Mouse (Mus musculus) kidney, embryonic 15.5 days (tissue): Measurements from ENCODE around the gene Zc3h12d. TPM values are rescaled to one million over a fixed set of nuclear protein-coding genes. Genes with fewer than 3 reads are reported as not detected.

Source experiments
- ATAC-seq: fragments of 200-750 bp; cut with Nextera tagmentation; replicated peaks from 2 replicates; pipeline ENCODE4 v1.8.0; 2017; ENCODE audit warnings: moderate TSS enrichment; ENCODE audit not compliant: low FRiP score
- H3K27ac ChIP-seq: fragments of 300-500 bp; sonication (generic); 2 replicates; pipeline ENCODE4 v1.5.1; 2015; ENCODE audit warnings: mild to moderate bottlenecking, inconsistent platforms
- H3K27me3 ChIP-seq: fragments of 300-500 bp; sonication (generic); 2 replicates; pipeline ENCODE4 v1.6.1; 2015; ENCODE audit warnings: inconsistent platforms
- H3K36me3 ChIP-seq: fragments of 300-500 bp; sonication (generic); 2 replicates; pipeline ENCODE4 v1.6.1; 2015; ENCODE audit warnings: inconsistent platforms
- H3K4me1 ChIP-seq: fragments of 300-500 bp; sonication (generic); 2 replicates; pipeline ENCODE4 v1.6.1; 2015; ENCODE audit warnings: inconsistent platforms
- H3K4me2 ChIP-seq: fragments of 300-500 bp; sonication (generic); 2 replicates; pipeline ENCODE4 v1.6.1; 2015; ENCODE audit warnings: moderate library complexity, mild to moderate bottlenecking, inconsistent platforms
- H3K4me3 ChIP-seq: fragments of 300-500 bp; sonication (generic); replicated peaks from 2 replicates; pipeline ENCODE4 v1.5.1; 2015; ENCODE audit warnings: mild to moderate bottlenecking, inconsistent platforms
- H3K9ac ChIP-seq: fragments of 300-500 bp; sonication (generic); 2 replicates; pipeline ENCODE4 v1.6.1; 2015; ENCODE audit warnings: mild to moderate bottlenecking, inconsistent platforms
- H3K9me3 ChIP-seq: fragments of 300-500 bp; sonication (generic); replicated peaks from 2 replicates; pipeline ENCODE4 v1.6.1; 2016; ENCODE audit warnings: inconsistent platforms
- WGBS: fragments of 180-500 bp; shearing (Covaris S2); methylation state at CpG from one replicate; pipeline ENCODE4 v1.1.7; 2015; ENCODE audit warnings: mixed read lengths; 5-methylcytosine and 5-hydroxymethylcytosine counted together
- polyA plus RNA-seq: library from polyadenylated mRNA; unstranded; fragments of >200 nt; fragmentation: Nextera tagmentation; extraction: Ambion mirVana; gene quantifications from 2 replicates; pipeline ENCODE4 v1.2.1, GENCODE M21; 2015

Gene Zc3h12d
- polyA plus RNA-seq, 1 experiment from 2014 or later = 0.14 TPM

- 70% methylated on average over 3 of the region's 3 CpGs for WGBS
- H3K27me3 ChIP-seq = peaks cover 8% of the 10 kb centered on the region
- H3K9ac ChIP-seq = no peak overlapping the region
- no peaks in the 10 kb centered on the region for H3K36me3 ChIP-seq
- H3K4me2 ChIP-seq = no peak overlapping the region
- no peak overlapping the region for H3K27ac ChIP-seq
- no peaks in the 10 kb centered on the region for H3K9me3 ChIP-seq
- no peak overlapping the region for H3K4me3 ChIP-seq
- no peaks in the 10 kb centered on the region for H3K4me1 ChIP-seq
- no peak for ATAC-seq
Measured at GRCm38 (mm10) chr10:7840785-7841184, 8.5 kb downstream of the Zc3h12d start.

GRCm38 (mm10) chr10:7841571-7842080, 9.4 kb downstream of the Zc3h12d start:
- no peaks in the 10 kb centered on the region for H3K9me3 ChIP-seq
- H3K4me1 ChIP-seq = no peaks in the 10 kb centered on the region
- H3K9ac ChIP-seq = no peak overlapping the region
- no peak for ATAC-seq
- H3K27me3 ChIP-seq = peaks cover 8% of the 10 kb centered on the region
- peak overlapping the region; percentile 10; the same call in 1 of the 2 replicates for H3K4me2 ChIP-seq
- no peak overlapping the region for H3K27ac ChIP-seq
- H3K36me3 ChIP-seq = no peaks in the 10 kb centered on the region
- 65% methylated on average over 14 of the region's 14 CpGs for WGBS
- no peak overlapping the region for H3K4me3 ChIP-seq

GRCm38 (mm10) chr10:7843181-7843580, 10.9 kb downstream of the Zc3h12d start:
- Histone ChIP-seq H3K36me3 (no peaks in the 10 kb centered on the region), H3K4me3 (no peak overlapping the region), H3K9me3 (no peaks in the 10 kb centered on the region), H3K9ac (no peak overlapping the region), H3K4me1 (no peaks in the 10 kb centered on the region), H3K4me2 (no peak overlapping the region), H3K27me3 (peaks cover 8% of the 10 kb centered on the region), H3K27ac (no peak overlapping the region)
- no peak for ATAC-seq
- WGBS = 89% methylated on average over 4 of the region's 4 CpGs

GRCm38 (mm10) chr10:7844161-7844560, 11.9 kb downstream of the Zc3h12d start:
- H3K27ac ChIP-seq = no peak overlapping the region
- no peaks in the 10 kb centered on the region for H3K36me3 ChIP-seq
- peaks cover 8% of the 10 kb centered on the region for H3K27me3 ChIP-seq
- H3K9me3 ChIP-seq = no peaks in the 10 kb centered on the region
- no peak overlapping the region for H3K9ac ChIP-seq
- H3K4me1 ChIP-seq = no peaks in the 10 kb centered on the region
- no peak overlapping the region for H3K4me2 ChIP-seq
- H3K4me3 ChIP-seq = no peak overlapping the region
- 63% methylated on average over 4 of the region's 4 CpGs for WGBS
- no peak for ATAC-seq

DNA sequence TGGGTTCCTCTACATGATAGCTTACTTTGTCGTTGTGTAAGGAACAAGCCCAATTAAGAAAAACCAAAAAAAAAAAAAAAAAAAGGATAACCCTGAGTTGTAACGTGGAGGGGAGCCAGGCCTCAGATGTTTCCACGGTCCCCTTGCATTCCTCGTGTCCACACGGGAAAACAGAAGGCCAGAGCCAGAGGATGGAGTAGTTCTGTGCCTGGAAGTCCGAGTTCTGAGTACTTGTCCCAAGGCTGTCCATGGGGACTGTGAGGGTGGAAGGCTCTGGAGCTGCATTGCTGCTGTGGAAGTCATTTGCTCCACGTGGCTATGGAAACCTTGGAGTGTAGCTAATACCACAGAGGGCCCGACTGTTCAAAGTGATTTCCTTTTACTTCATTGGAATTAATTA, 12.9 kb downstream of the Zc3h12d start:
- ATAC-seq = no peak
- no peaks in the 10 kb centered on the region for H3K36me3 ChIP-seq
- no peak overlapping the region for H3K27ac ChIP-seq
- H3K27me3 ChIP-seq = peaks cover 5% of the 10 kb centered on the region
- no peaks in the 10 kb centered on the region for H3K9me3 ChIP-seq
- H3K4me3 ChIP-seq = no peak overlapping the region
- no peak overlapping the region for H3K4me2 ChIP-seq
- WGBS = 77% methylated on average over 8 of the region's 8 CpGs
- H3K9ac ChIP-seq = no peak overlapping the region
- no peaks in the 10 kb centered on the region for H3K4me1 ChIP-seq

DNA sequence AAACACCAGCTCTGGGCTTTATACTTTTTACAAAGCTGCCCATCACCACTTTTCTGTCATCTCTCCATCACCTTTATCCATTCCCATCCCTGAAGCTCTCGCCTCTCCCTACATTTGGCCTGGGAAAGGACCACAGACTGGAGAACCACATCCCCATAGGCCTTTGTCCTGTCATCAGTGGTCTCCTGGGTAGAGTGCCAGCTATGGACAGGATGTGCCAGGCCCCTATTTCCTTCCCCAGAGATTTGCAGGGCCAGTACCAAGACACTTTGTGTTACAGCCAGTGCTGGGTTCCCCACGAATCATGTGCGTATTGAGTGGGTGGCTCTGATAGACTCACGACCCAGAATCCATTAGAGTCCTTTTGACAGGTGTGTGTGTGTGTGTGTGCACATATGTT, 13.7 kb downstream of the Zc3h12d start:
- Histone ChIP-seq H3K9ac (no peak overlapping the region), H3K27ac (no peak overlapping the region), H3K4me2 (no peak overlapping the region), H3K4me3 (no peak overlapping the region), H3K27me3 (peaks cover 5% of the 10 kb centered on the region; the same call in 1 of the 2 replicates), H3K9me3 (no peaks in the 10 kb centered on the region), H3K36me3 (no peaks in the 10 kb centered on the region), H3K4me1 (no peaks in the 10 kb centered on the region)
- WGBS = 82% methylated on average over 4 of the region's 4 CpGs
- no peak for ATAC-seq

DNA sequence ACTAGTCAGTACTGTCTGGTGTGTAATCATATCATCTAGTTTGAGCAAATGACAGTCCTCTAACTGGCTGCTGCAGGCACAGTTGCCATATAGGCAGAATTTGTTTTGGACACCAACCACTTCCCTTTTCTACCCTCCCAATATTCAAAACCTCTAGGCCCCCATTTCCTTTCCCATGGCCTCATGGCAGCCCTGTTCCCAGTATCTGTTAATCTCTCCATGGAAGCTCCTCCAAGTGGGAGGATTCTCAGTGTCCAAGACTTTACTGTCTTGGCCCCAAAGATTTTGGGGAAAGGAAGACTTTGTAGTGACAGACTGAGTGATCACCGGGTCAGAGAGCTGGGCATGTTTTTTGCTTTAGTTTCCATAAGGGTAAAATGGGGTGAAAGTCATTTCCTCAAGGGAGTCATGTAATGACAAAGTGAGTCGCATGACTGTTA, 14.9 kb downstream of the Zc3h12d start:
- no peak overlapping the region for H3K4me2 ChIP-seq
- H3K4me1 ChIP-seq = no peaks in the 10 kb centered on the region
- H3K9me3 ChIP-seq = no peaks in the 10 kb centered on the region
- ATAC-seq = no peak
- WGBS = 79% methylated on average over 2 of the region's 2 CpGs
- no peak overlapping the region for H3K27ac ChIP-seq
- H3K27me3 ChIP-seq = peaks cover 5% of the 10 kb centered on the region; the same call in 1 of the 2 replicates
- no peak overlapping the region for H3K4me3 ChIP-seq
- no peaks in the 10 kb centered on the region for H3K36me3 ChIP-seq
- no peak overlapping the region for H3K9ac ChIP-seq

DNA sequence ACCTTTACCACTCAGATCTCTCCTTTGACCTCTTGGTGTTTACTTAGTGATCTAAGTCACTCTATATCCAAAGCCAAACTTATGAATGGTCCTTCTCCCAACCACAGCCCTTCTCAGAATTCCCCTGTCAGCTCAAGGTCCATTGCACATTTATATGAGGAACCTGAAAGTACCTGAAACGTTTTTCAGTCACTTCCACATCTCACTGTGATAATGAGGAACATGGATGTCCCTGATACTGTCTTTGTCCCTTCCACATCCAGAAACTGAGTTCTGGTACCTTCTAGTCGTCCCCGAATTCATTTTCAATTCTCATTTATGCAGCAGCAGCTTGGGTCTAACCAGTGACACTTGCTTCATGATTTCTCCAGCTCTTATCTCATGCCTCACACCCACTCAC, 19.6 kb downstream of the Zc3h12d start:
- no peaks in the 10 kb centered on the region for H3K9me3 ChIP-seq
- no peak overlapping the region for H3K4me2 ChIP-seq
- no peak overlapping the region for H3K4me3 ChIP-seq
- H3K27me3 ChIP-seq = no peaks in the 10 kb centered on the region
- no peak overlapping the region for H3K27ac ChIP-seq
- ATAC-seq = no peak
- 69% methylated on average over 3 of the region's 3 CpGs for WGBS
- H3K9ac ChIP-seq = no peak overlapping the region
- H3K4me1 ChIP-seq = no peaks in the 10 kb centered on the region
- H3K36me3 ChIP-seq = no peaks in the 10 kb centered on the region

DNA sequence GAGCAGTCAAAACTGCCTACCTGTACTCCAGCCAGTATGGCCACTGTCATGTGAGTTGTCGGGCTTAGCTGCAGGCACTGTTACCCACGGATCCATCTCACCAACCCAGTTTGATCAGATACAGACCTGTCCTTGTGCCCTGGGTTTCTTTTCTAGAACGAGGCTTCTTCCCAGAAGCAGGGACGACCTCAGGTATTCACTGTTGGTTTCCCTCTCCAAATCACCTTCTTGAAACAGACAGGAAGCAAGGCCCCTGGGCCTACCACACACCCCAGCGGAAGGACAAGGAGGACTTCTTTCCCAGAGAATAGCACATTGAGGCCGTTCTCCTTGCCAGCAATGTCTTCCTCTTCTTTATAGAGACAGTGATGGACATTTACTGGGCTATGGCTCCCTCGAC, 28.2 kb downstream of the Zc3h12d start:
- no peaks in the 10 kb centered on the region for H3K27me3 ChIP-seq
- WGBS = 83% methylated on average over 7 of the region's 7 CpGs
- H3K4me2 ChIP-seq = no peak overlapping the region

DNA sequence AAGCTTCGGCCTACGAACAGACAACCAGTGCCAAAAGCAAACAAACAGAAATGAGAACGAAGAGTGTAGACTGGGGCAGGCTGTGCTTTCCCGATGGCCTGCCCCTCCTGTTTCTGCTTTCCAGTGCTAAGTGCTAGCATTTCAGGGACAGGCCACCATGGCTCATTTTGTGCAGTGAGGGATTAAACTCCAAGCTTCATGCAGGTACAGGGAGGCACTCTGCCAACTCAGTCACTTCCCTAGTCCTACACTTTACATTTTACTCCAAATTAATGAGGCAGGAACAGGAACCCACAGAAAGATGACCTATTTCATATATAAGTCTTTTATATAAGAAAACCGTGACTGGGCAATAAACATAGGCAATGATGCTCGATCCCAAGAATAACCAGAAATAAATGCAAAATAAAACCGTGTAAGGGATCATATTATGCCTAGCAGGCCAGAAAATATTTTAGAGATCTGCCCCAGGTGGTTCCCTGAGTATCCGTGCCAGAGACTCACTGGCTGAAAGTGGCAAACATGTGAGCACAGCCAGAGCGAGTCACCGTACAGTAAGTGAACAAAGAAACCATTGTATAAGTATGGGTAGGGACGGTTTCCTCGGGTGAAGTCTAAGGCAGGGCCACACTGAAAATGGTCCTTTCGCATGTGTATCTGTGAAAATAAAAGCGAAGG, 29.1 kb downstream of the Zc3h12d start:
- WGBS = 82% methylated on average over 14 of the region's 14 CpGs

More for the DNA sequence above, 28.2 kb downstream of the Zc3h12d start:
- no peak for ATAC-seq
- no peaks in the 10 kb centered on the region for H3K36me3 ChIP-seq
- H3K9me3 ChIP-seq = no peaks in the 10 kb centered on the region
- H3K9ac ChIP-seq = no peak overlapping the region
- no peak overlapping the region for H3K27ac ChIP-seq
- H3K4me3 ChIP-seq = no peak overlapping the region
- no peaks in the 10 kb centered on the region for H3K4me1 ChIP-seq

DNA sequence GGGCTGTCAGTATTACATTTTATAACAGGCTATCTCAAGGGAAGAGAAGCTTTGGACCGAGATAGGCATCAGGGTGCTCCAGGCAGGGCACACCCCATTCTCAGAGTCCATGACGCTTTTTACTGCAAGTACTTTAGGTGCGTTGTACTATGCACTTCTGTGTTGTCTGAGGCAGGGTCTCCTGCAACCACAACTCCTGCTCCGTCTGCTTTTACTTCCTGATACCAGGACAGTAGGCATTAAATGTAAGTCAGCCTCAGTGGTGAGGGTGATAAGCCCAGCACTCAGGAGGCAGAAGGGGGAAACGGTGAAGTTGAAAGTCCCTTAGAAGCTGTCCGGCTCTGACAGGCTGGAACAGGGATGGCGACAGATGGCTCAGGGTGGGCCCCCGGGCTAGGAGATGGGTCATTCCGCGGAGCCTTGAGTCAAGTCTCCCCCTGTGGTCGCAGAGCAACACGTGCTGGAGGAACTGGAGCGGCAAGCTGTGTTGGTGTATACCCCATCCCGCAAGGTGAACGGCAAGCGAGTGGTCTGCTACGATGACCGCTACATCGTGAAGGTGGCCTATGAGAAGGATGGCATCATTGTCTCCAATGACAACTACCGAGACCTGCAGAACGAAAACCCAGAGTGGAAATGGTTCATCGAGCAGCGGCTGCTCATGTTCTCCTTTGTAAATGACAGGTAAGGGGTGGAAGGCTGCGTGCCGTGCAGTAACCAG, 29.8 kb downstream of the Zc3h12d start:
- H3K4me1 ChIP-seq = peaks cover 3% of the 10 kb centered on the region
- 90% methylated on average over 25 of the region's 25 CpGs for WGBS
- no peak overlapping the region for H3K27ac ChIP-seq
- H3K9me3 ChIP-seq = no peaks in the 10 kb centered on the region
- peaks cover 8% of the 10 kb centered on the region for H3K27me3 ChIP-seq
- H3K9ac ChIP-seq = no peak overlapping the region
- no peak overlapping the region for H3K4me3 ChIP-seq
- no peak for ATAC-seq
- H3K36me3 ChIP-seq = no peaks in the 10 kb centered on the region
- no peak overlapping the region for H3K4me2 ChIP-seq

More for the DNA sequence above, 29.1 kb downstream of the Zc3h12d start:
- Histone ChIP-seq H3K9ac (no peak overlapping the region), H3K36me3 (no peaks in the 10 kb centered on the region), H3K4me3 (no peak overlapping the region), H3K4me1 (no peaks in the 10 kb centered on the region), H3K27ac (no peak overlapping the region), H3K27me3 (peaks cover under 1% of the 10 kb centered on the region), H3K4me2 (no peak overlapping the region), H3K9me3 (no peaks in the 10 kb centered on the region)
- ATAC-seq = no peak

- peaks cover 21% of the 10 kb centered on the region for H3K27me3 ChIP-seq
- H3K36me3 ChIP-seq = no peaks in the 10 kb centered on the region
- no peak overlapping the region for H3K27ac ChIP-seq
- no peak for ATAC-seq
- no peak overlapping the region for H3K4me3 ChIP-seq
- H3K9ac ChIP-seq = no peak overlapping the region
- peaks cover 10% of the 10 kb centered on the region for H3K4me1 ChIP-seq
- no peaks in the 10 kb centered on the region for H3K9me3 ChIP-seq
- 93% methylated on average over 6 of the region's 6 CpGs for WGBS
- no peak overlapping the region for H3K4me2 ChIP-seq
Measured at GRCm38 (mm10) chr10:7863411-7863810, 31.1 kb downstream of the Zc3h12d start.
